Mouse (Mus musculus) G1E (cell line): ENCODE measurements around the gene Fam189a1. TPM values are rescaled to one million over a fixed set of nuclear protein-coding genes. Genes with fewer than 3 reads are reported as not detected.

ENCODE experiments used
- ATAC-seq: 2 replicates; pipeline ENCODE4 v1.8.0; 2016; ENCODE audit warnings: mild to moderate bottlenecking; ENCODE audit not compliant: insufficient number of reproducible peaks, poor library complexity, low FRiP score, severe bottlenecking; ENCODE audit errors: extremely low read depth
- DNase-seq: peaks from one replicate; pipeline ENCODE4 v3.0.0; 2012; ENCODE audit warnings: low spot score
- H3K27me3 ChIP-seq: 2 replicates; pipeline ENCODE4 v1.6.1; 2012; ENCODE audit warnings: mild to moderate bottlenecking, low read length, inconsistent platforms; ENCODE audit not compliant: insufficient read depth
- H3K36me3 ChIP-seq: replicated peaks from 2 replicates; pipeline ENCODE3; 2012; ENCODE audit warnings: mild to moderate bottlenecking, inconsistent platforms
- H3K4me1 ChIP-seq: 2 replicates; pipeline ENCODE4 v1.6.1; 2012; ENCODE audit warnings: low read depth, low read length, inconsistent platforms, mixed read lengths; ENCODE audit not compliant: insufficient read depth
- H3K4me3 ChIP-seq: 2 replicates; pipeline ENCODE4 v1.5.1; 2012; ENCODE audit warnings: low read depth, mild to moderate bottlenecking, inconsistent platforms, low read length, moderate library complexity, mixed read lengths
- H3K9me3 ChIP-seq: replicated peaks from 2 replicates; pipeline ENCODE4 v1.6.1; 2012; ENCODE audit warnings: inconsistent platforms
- CTCF ChIP-seq: IDR thresholded peaks from 2 replicates; pipeline ENCODE4 v1.5.1; 2012; ENCODE audit warnings: low read depth, low read length, inconsistent platforms, mixed read lengths
- GATA1 ChIP-seq: IDR thresholded peaks from 2 replicates; pipeline ENCODE4 v1.6.1; 2012; ENCODE audit warnings: borderline replicate concordance, low read length, inconsistent platforms, mixed read lengths
- GATA2 ChIP-seq: IDR thresholded peaks from 2 replicates; pipeline ENCODE4 v1.6.1; 2012; ENCODE audit warnings: low read depth, low read length, inconsistent platforms, borderline replicate concordance
- POLR2AphosphoS5 ChIP-seq: IDR thresholded peaks from 2 replicates; pipeline ENCODE4 v1.6.1; 2012; ENCODE audit warnings: low read depth, low read length, inconsistent platforms; ENCODE audit not compliant: insufficient replicate concordance
- TAL1 ChIP-seq: conservative IDR thresholded peaks from 2 replicates; pipeline ENCODE4 v1.6.1; 2012; ENCODE audit warnings: low read depth, low read length, inconsistent platforms, mixed read lengths
- polyA plus RNA-seq: library from polyadenylated mRNA; stranded (reverse); fragments of >175 nt; gene quantifications from 2 replicates; pipeline ENCODE4 v1.2.3, GENCODE M21; 2012
- total RNA-seq, 2 experiments: library from RNA; stranded (forward) in 1 of 2; stranded (reverse) in 1 of 2; fragments of 200-1000 nt in 1 of 2; fragments of >200 nt in 1 of 2; fragmentation: Nextera tagmentation in 1 of 2; gene quantifications; 2 replicates each; pipeline ENCODE4 v1.2.3; 2014 to 2017

The Fam189a1 gene
- total and polyA plus RNA-seq, 3 experiments, result 0.16 TPM; not detected in 2

DNA sequence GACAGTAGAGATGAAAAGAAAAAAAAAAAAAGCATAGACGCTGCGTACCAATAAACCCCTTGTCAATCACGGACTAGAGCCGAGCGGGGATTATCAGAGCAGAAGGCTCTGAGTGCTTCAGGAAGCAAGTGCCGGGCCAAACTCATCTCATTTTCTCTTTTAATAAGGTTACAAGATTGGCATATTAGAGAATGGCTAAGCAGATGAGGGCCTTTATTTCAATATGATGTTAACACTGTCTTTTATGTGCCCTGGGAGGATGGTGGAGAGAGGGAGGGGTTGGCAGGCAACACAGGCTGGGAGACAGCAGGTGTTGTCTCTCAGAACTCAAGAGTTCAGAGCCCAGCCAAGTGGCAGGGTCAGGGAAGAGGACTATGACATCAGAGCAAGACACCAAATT is 99.5 kb downstream of the Fam189a1 start:
- H3K27me3 ChIP-seq, result no peaks in the 10 kb centered on the region
- DNase-seq (no peak), ATAC-seq (no peak)
- H3K4me3 ChIP-seq, result no peak overlapping the region
- no peak for TF ChIP-seq CTCF
- TF ChIP-seq GATA1, result no peak
- no peak for TF ChIP-seq TAL1
- no peak for TF ChIP-seq POLR2AphosphoS5
- no peak for TF ChIP-seq GATA2
- H3K4me1 ChIP-seq, result no peaks in the 10 kb centered on the region
- H3K9me3 ChIP-seq, result 0 out of 2 replicates have a peak, but pooled peaks cover 9% of the 10 kb centered on the region
- H3K36me3 ChIP-seq, result no peaks in the 10 kb centered on the region

GRCm38 (mm10) chr7:65051986-65052385 is 104.4 kb downstream of the Fam189a1 start:
- no peaks in the 10 kb centered on the region for H3K27me3 ChIP-seq
- H3K4me3 ChIP-seq, result no peak overlapping the region
- H3K36me3 ChIP-seq, result no peaks in the 10 kb centered on the region
- H3K4me1 ChIP-seq, result no peaks in the 10 kb centered on the region
- ATAC-seq, result no peak
- H3K9me3 ChIP-seq, result peaks cover 4% of the 10 kb centered on the region
- DNase-seq, result no peak
- TF ChIP-seq GATA2, result no peak
- no peak for TF ChIP-seq POLR2AphosphoS5
- no peak for TF ChIP-seq GATA1

GRCm38 (mm10) chr7:65049236-65049954 is 107.0 kb downstream of the Fam189a1 start:
- TF ChIP-seq CTCF, result no peak
- TF ChIP-seq GATA1, result no peak
- no peak for TF ChIP-seq POLR2AphosphoS5
- TF ChIP-seq TAL1, result no peak
- TF ChIP-seq GATA2, result no peak

GRCm38 (mm10) chr7:65047700-65048099 is 108.7 kb downstream of the Fam189a1 start:
- peaks cover 8% of the 10 kb centered on the region for H3K9me3 ChIP-seq
- H3K27me3 ChIP-seq, result no peaks in the 10 kb centered on the region
- TF ChIP-seq CTCF (no peak), POLR2AphosphoS5 (no peak), TAL1 (no peak), GATA1 (no peak), GATA2 (no peak)
- no peaks in the 10 kb centered on the region for H3K36me3 ChIP-seq
- DNase-seq (no peak), ATAC-seq (no peak)
- H3K4me3 ChIP-seq, result no peak overlapping the region
- H3K4me1 ChIP-seq, result no peaks in the 10 kb centered on the region

More at GRCm38 (mm10) chr7:65049236-65049954, 107.0 kb downstream of the Fam189a1 start:
- H3K9me3 ChIP-seq, result peaks cover 4% of the 10 kb centered on the region
- no peaks in the 10 kb centered on the region for H3K36me3 ChIP-seq
- H3K4me3 ChIP-seq, result no peak overlapping the region
- H3K4me1 ChIP-seq, result no peaks in the 10 kb centered on the region
- DNase-seq (no peak), ATAC-seq (no peak)
- no peaks in the 10 kb centered on the region for H3K27me3 ChIP-seq

GRCm38 (mm10) chr7:65046690-65047089 is 109.7 kb downstream of the Fam189a1 start:
- TF ChIP-seq TAL1 (no peak), POLR2AphosphoS5 (no peak), CTCF (no peak), GATA2 (no peak), GATA1 (no peak)
- DNase-seq (no peak), ATAC-seq (no peak)
- H3K4me3 ChIP-seq, result no peak overlapping the region
- no peaks in the 10 kb centered on the region for H3K36me3 ChIP-seq
- no peaks in the 10 kb centered on the region for H3K27me3 ChIP-seq
- peaks cover 11% of the 10 kb centered on the region for H3K9me3 ChIP-seq
- H3K4me1 ChIP-seq, result no peaks in the 10 kb centered on the region

- ATAC-seq (no peak), DNase-seq (no peak)
- H3K27me3 ChIP-seq, result no peaks in the 10 kb centered on the region
- no peaks in the 10 kb centered on the region for H3K4me1 ChIP-seq
- TF ChIP-seq POLR2AphosphoS5, result no peak
- TF ChIP-seq TAL1, result no peak
- no peak for TF ChIP-seq GATA1
- no peak for TF ChIP-seq CTCF
- no peak for TF ChIP-seq GATA2
- H3K36me3 ChIP-seq, result no peaks in the 10 kb centered on the region
- no peak overlapping the region for H3K4me3 ChIP-seq
- peaks cover 13% of the 10 kb centered on the region for H3K9me3 ChIP-seq
These were observed 112.1 kb downstream of the Fam189a1 start for GRCm38 (mm10) chr7:65044280-65044679.
